Mouse (Mus musculus) embryonic fibroblast, embryonic 13.5 days (primary cell): Measurements from ENCODE around the gene Acot8.

Source experiments
- CTCF ChIP-seq: IDR thresholded peaks from 2 replicates; pipeline ENCODE4 v1.5.1; 2011; ENCODE audit warnings: mild to moderate bottlenecking, control low read depth, low read length, moderate library complexity, borderline replicate concordance; ENCODE audit not compliant: insufficient read depth
- POLR2A ChIP-seq: IDR thresholded peaks from 2 replicates; pipeline ENCODE4 v1.6.1; 2011; ENCODE audit warnings: low read depth, mild to moderate bottlenecking, control low read depth, low read length, moderate library complexity

DNA sequence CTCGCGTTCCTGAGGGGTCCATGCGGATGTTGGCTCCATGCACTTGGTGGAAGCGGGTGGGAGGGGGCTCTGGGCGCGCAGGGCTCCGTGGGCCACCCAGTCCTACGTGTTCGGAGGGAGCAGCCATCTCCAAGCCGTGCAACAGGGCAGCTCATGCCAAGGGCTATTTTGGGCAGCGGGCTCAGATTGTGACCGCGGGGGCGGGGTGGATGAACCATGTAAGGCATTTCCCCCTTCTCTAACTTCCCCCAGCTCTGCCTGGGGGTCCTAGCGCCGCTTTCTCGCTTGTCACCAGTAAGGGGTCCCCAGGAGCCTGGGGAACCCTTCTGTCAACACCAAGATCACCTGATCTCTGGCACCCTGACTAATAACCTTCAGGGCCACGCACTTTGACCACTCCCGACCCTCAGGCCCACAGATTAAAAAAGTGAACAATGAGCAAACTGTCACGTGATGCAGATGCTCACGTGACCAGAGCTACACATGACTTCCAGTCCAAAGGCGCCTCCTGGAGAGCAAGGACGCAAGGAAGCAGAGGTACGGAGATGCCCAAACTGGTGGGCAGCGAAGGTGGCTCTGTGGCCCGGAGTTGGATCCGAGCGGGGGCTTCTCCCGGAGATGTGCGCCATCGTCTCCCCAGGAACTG, 28.8 kb upstream of the Acot8 start, which contains the start of gene Neurl2:
- TF ChIP-seq CTCF (0 out of 2 replicates have a peak, but pooled peaks have one; percentile 10), POLR2A (peak; percentile 87)
